Mouse (Mus musculus) B cell, adult 67 days (primary cell): Measurements from ENCODE around the gene Homer1. TPM values are rescaled to one million over a fixed set of nuclear protein-coding genes. Genes with fewer than 3 reads are reported as not detected.

Experiments used
- total RNA-seq, 2 experiments: library from RNA; stranded (reverse); gene quantifications; 4 replicates each; pipeline ENCODE4 v1.2.4; 2023

Gene Homer1
- total RNA-seq, result 10 to 100 TPM; 16.6 to 20.6 TPM

GRCm38 (mm10) chr13:93299316-93299715 lies at the start of gene Homer1:
Gene Homer1 (plus strand): TSS chr13:93299635.

Other genes with a start within 250 kb of the Homer1 start
- gene Cmya5, start 154.9 kb upstream of the Homer1 start, total RNA-seq, result under 1 TPM; 0.53 to 0.67 TPM
- 100 to 1,000 TPM; 101 to 126 TPM for gene Tent2, start 107.2 kb upstream of the Homer1 start, total RNA-seq
- 10 to 100 TPM; 46.8 to 46.9 TPM for gene Jmy, start 200.2 kb downstream of the Homer1 start, total RNA-seq